ENCODE assay signal across 1 mouse cellular context in genomic region chr9:121757432-121757831, GRCm38 (mm10).
TF ChIP-seq lines count a peak whose summit lies in the region.

No protein-coding gene starts in this region.

TF ChIP-seq in MEL, 35 proteins besides CTCF, POLR2A, EP300 and RAD21:
- no peak for TF ChIP-seq POLR2AphosphoS5 (IDR thresholded peaks at IDR 0.05; ENCODE audit: borderline replicate concordance, low read depth, low read length)
- no peak for TF ChIP-seq MAX (IDR thresholded peaks at IDR 0.05; ENCODE audit: low read length)
- no peak for TF ChIP-seq SMC3 (IDR thresholded peaks at IDR 0.05; ENCODE audit: low read depth, low read length)
- TF ChIP-seq ZNF384 (IDR thresholded peaks at IDR 0.05; ENCODE audit: low read depth, low read length) = 0 out of 2 replicates have a peak, but pooled peaks have one; percentile 6
